ENCODE assay signal across 8 mouse cellular contexts in the genomic region with DNA sequence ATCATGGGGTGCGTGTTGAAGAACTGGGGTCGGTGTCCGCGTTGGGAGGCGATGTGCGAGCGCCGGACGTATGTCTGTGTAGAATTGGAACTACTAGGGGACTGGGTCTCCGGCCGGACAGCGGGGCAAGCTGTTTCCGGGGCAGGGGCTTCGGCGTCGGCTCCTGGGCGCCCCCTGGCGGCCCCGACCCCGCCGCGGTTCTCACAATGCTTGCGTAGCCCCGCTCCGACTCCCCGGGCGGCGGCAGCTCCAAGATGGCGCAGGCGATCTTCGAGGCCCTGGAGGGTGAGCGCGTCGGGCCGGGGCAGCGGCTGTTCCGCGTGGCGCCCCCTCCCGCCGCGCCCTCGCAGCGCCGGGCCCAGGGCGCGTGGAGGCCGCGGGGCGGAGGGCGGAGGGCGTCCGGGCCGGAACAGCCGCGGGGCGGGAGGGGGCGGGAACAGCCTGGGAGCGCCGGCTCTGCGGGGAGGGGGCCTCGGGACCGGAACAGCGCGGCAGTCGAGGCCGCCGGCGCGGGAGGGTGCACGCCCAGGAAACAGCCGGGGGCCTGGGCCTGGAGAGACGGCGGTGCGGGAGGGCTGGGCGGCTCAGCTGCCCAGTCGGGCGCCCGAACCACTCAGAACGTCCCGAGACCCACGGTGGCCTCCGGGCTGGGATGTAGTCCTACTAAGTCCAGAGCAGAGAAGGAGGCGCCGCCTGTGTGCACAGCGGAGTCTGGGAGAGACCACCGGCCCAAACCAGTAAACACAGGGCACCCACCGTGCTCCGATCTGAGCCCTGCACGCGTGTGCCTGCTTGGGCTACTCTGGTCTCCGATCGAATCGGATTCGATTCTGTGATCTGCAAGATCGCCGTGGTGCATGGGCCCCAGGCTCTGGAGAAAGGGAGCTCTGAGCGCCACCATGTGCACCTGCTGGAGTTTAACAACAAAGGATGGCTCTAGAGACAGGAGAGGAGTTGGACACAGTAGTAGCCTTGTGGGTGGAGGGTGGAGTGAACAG. TPM values are rescaled to one million over a fixed set of nuclear protein-coding genes. Genes with fewer than 3 reads are reported as not detected.
DNase-seq lines count a peak whose midpoint lies in the region; ATAC-seq lines count a peak whose summit lies in the region.

A gene (plus strand): TSS at position 180 of the 998 bp plus-strand sequence.
A gene (minus strand): TSS at position 320 of the 998 bp plus-strand sequence.

- H3K4me1 ChIP-seq in brown adipose tissue, adult 24 weeks (ENCODE audit: control insufficient read depth, insufficient read depth, insufficient read length, low read length), result peaks cover 7% of the 10 kb centered on the region
- H3K4me1 ChIP-seq in heart, embryonic 14.5 days (ENCODE audit: control insufficient read depth in 2 of 2, insufficient read depth in 2 of 2, low read length in 2 of 2), result peaks cover 2 to 11% of the 10 kb centered on the region in 2 experiments; a peak in 2 of 4 replicates
- peaks cover 69% of the 10 kb centered on the region for H3K4me1 ChIP-seq in liver, embryonic 13.5 days (replicated peaks)
- 0 out of 2 replicates have a peak, but pooled peaks cover 3% of the 10 kb centered on the region for H3K4me1 ChIP-seq in stomach, embryonic 14.5 days (ENCODE audit: control insufficient read depth, insufficient read depth, low read length)

- H3K9ac ChIP-seq in heart, embryonic 14.5 days (ENCODE audit: low read length), result peak within 1 kb of the TSS; percentile 76
- H3K9ac ChIP-seq in liver, embryonic 13.5 days, result peak within 1 kb of the TSS; percentile 88
- peak within 1 kb of the TSS; percentile 74 for H3K9ac ChIP-seq in stomach, embryonic 14.5 days (replicated peaks; ENCODE audit: low read depth, low read length)

- no peaks in the 10 kb centered on the region for H3K27me3 ChIP-seq in heart, embryonic 14.5 days (ENCODE audit: control insufficient read depth, insufficient read depth, low read length)
- no peaks in the 10 kb centered on the region for H3K27me3 ChIP-seq in liver, embryonic 13.5 days
- no peaks in the 10 kb centered on the region for H3K27me3 ChIP-seq in stomach, embryonic 14.5 days (ENCODE audit: control insufficient read depth, insufficient read depth, low read length)

- H3K4me2 ChIP-seq in heart, embryonic 14.5 days (ENCODE audit: low read length), result peak within 1 kb of the TSS; percentile 85
- H3K4me2 ChIP-seq in liver, embryonic 13.5 days, result peak within 1 kb of the TSS; percentile 94
- peak within 1 kb of the TSS; percentile 77 for H3K4me2 ChIP-seq in stomach, embryonic 14.5 days (replicated peaks; ENCODE audit: low read depth, low read length)

- H3K36me3 ChIP-seq in heart, embryonic 14.5 days (ENCODE audit: control insufficient read depth, insufficient read depth, low read length), result no peaks in the 10 kb centered on the region
- H3K36me3 ChIP-seq in liver, embryonic 13.5 days, result no peaks in the 10 kb centered on the region
- H3K36me3 ChIP-seq in stomach, embryonic 14.5 days (ENCODE audit: control insufficient read depth, insufficient read depth, low read length), result no peaks in the 10 kb centered on the region

- ATAC-seq in heart, embryonic 14.5 days (ENCODE audit: insufficient number of reproducible peaks, insufficient read depth, low FRiP score, low read depth), result peak; percentile 88
- ATAC-seq in liver, embryonic 13.5 days (ENCODE audit: low read depth), result peak; percentile 88
- ATAC-seq in stomach, embryonic 14.5 days (ENCODE audit: insufficient number of reproducible peaks, insufficient read depth, low FRiP score, low read depth), result peak; percentile 95

- H3K9me3 ChIP-seq in heart, embryonic 14.5 days (ENCODE audit: control insufficient read depth, low read length), result no peaks in the 10 kb centered on the region
- no peaks in the 10 kb centered on the region for H3K9me3 ChIP-seq in liver, embryonic 13.5 days (replicated peaks)
- H3K9me3 ChIP-seq in stomach, embryonic 14.5 days (ENCODE audit: control insufficient read depth, low read depth, low read length), result no peaks in the 10 kb centered on the region

- H3K4me3 ChIP-seq in brown adipose tissue, adult 24 weeks (ENCODE audit: insufficient read depth, low read depth, low read length), result peak within 1 kb of the TSS; percentile 68
- peak within 1 kb of the TSS; percentile 51 to 65 for H3K4me3 ChIP-seq in heart, embryonic 14.5 days (ENCODE audit: control insufficient read depth in 1 of 2, insufficient read depth in 1 of 2, low read depth in 1 of 2, low read length in 2 of 2)
- peak within 1 kb of the TSS; percentile 74 for H3K4me3 ChIP-seq in liver, embryonic 13.5 days (replicated peaks)
- H3K4me3 ChIP-seq in stomach, embryonic 14.5 days (ENCODE audit: low read depth, low read length), result peak within 1 kb of the TSS; percentile 45

- 1% methylated on average over 72 of the region's 98 CpGs for WGBS in heart, embryonic 14.5 days
- WGBS in liver, embryonic 13.5 days (ENCODE audit: insufficient replicate concordance), result under 1% methylated on average over 84 of the region's 98 CpGs
- WGBS in stomach, embryonic 14.5 days, result under 1% methylated on average over 91 of the region's 98 CpGs

- peak; percentile 84 to 85 for DNase-seq in CD8-positive naive resting alpha-beta T cell, adult 2 months (ENCODE audit: low read depth in 2 of 2, low spot score in 2 of 2)
- peak; percentile 46 for DNase-seq in fibroblast of lung, adult 2 months (ENCODE audit: low read depth)
- peak; percentile 95 for DNase-seq in kidney, postnatal 10 days
- peak; percentile 80 for DNase-seq in liver, embryonic 13.5 days
- DNase-seq in natural killer cell, adult 2 months (ENCODE audit: low spot score in 2 of 2), result peak; percentile 86 to 90

- peak within 1 kb of the TSS; percentile 87 for H3K27ac ChIP-seq in brown adipose tissue, adult 24 weeks (replicated peaks; ENCODE audit: low read depth, low read length)
- H3K27ac ChIP-seq in heart, embryonic 14.5 days (replicated peaks in 1 of 2; ENCODE audit: control insufficient read depth in 1 of 2, insufficient read depth in 1 of 2, low read depth in 2 of 2, low read length in 2 of 2), result peak within 1 kb of the TSS; percentile 93 to 95
- peak within 1 kb of the TSS; percentile 97 for H3K27ac ChIP-seq in liver, embryonic 13.5 days
- peak within 1 kb of the TSS; percentile 98 for H3K27ac ChIP-seq in stomach, embryonic 14.5 days (ENCODE audit: low read length)

RNA-seq across cellular contexts. Expression of the first gene that starts in this region (rescaled TPM):
- polyA plus RNA-seq in brown adipose tissue, adult 24 weeks (2012; ENCODE audit: insufficient read depth, insufficient read length, missing spikeins), result 0.71 and 0.88 TPM in 2 replicates
- 0.70 and 1.1 TPM in 2 replicates for polyA plus RNA-seq in heart, embryonic 14.5 days (2014; fragmentation: Nextera tagmentation; extraction: Ambion mirVana)
- 1.9 and 2.1 TPM in 2 replicates for polyA plus RNA-seq in liver, embryonic 13.5 days (2015; fragmentation: Nextera tagmentation; extraction: Ambion mirVana)
- 0.80 and 1.0 TPM in 2 replicates for polyA plus RNA-seq in stomach, embryonic 14.5 days (2014; fragmentation: Nextera tagmentation; extraction: Ambion mirVana)

RNA-seq across cellular contexts. Expression of the second gene that starts in this region (rescaled TPM):
- not detected in 2 replicates for polyA plus RNA-seq in brown adipose tissue, adult 24 weeks (2012; ENCODE audit: insufficient read depth, insufficient read length, missing spikeins)
- not detected in 2 replicates for polyA plus RNA-seq in heart, embryonic 14.5 days (2014; fragmentation: Nextera tagmentation; extraction: Ambion mirVana)
- not detected in 2 replicates for polyA plus RNA-seq in liver, embryonic 13.5 days (2015; fragmentation: Nextera tagmentation; extraction: Ambion mirVana)
- polyA plus RNA-seq in stomach, embryonic 14.5 days (2014; fragmentation: Nextera tagmentation; extraction: Ambion mirVana), result not detected in 2 replicates

Comparison
In these comparisons a context has a peak if more than half of its experiments do, and no peak if none do; other contexts are left out.
1. Peak in every context shown above with its lines: DNase-seq, ATAC-seq, H3K4me3 ChIP-seq and H3K27ac ChIP-seq.